Mouse (Mus musculus) retina, embryonic 14.5 days (tissue): Measurements from ENCODE around the gene Slc35f1.
A peak's percentile ranks its signal among the peaks of the same experiment; 100 is the strongest.

Source experiments
- DNase-seq: peaks from one replicate; pipeline ENCODE4 v3.0.0-alpha.2; 2015; ENCODE audit warnings: low spot score

The Slc35f1 gene

GRCm38 (mm10) chr10:52690334-52690991 is at the start of gene Slc35f1:
Slc35f1 (plus strand) TSS chr10:52690533.
- peak; percentile 93 for DNase-seq

DNA sequence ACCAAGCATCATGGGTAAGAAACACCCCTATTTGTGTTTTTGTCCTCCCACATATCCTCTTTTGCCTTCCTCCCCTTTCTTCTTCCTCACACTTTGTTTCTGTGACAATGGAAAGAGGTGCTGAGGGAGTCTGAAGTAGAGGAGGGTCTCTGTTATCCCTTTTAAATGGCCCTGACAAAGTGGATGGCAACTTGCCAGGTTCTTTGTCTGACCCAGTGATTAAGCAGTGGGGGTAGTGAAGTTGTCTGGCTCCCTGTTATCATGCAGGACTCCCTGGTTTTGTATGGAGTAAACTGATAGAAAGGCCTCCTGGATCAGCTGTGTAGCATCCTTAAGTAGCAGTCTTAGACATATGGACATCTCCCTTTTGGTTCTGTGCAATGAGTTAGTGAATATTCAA is 19.1 kb upstream of the Slc35f1 start:
- no peak for DNase-seq

- peak; percentile 71 for DNase-seq
Observed at GRCm38 (mm10) chr10:52690992-52691731, 829 bp downstream of the Slc35f1 start.

- DNase-seq = no peak
Observed at GRCm38 (mm10) chr10:52703688-52704087, 13.4 kb downstream of the Slc35f1 start.

DNA sequence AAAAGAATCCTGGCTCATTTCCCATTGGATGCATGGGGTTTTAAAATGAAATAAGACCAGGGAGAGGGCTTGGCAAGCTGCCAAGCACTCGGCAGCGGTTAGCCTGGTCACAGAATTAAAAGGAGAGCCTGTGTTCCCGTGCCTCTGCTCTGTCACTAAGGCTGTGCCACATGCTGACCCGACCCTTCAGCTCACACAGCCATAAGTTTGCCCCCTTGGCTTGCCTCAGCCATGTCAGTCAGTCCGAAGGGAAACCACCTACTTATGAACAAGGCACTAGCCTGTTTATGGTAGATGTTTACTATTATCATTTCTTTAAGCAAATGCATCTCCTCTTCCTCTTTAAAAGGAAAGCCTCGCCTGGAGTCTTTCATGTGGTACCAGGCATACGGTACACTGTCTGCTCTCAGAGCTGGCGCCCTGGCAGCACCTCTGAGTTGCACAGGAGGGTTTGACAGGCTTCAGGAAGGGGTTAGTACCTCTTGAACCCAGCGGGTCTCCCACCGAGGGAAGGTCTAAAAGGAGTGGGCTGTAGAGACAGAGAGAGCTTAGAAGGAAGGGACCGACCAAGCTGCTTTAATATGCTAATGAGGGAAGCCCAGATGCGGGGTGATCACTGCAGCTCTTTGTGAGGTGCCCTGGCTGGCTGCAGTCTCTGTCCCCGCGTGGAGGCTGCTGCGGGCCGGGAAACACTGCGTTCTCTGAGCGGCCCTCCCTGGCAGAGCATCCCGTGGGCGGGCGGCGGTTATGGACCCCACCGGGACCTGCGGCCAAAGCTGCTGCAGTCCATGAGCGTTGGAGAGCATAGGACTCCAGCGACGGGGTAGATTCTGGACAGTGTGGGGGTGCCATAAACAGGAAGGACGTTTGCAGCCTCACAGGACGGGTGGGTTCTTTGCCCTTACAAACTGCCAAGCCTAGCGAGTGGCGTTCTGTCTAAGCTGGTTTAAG is 14.0 kb downstream of the Slc35f1 start:
- DNase-seq = peak; percentile 68

DNA sequence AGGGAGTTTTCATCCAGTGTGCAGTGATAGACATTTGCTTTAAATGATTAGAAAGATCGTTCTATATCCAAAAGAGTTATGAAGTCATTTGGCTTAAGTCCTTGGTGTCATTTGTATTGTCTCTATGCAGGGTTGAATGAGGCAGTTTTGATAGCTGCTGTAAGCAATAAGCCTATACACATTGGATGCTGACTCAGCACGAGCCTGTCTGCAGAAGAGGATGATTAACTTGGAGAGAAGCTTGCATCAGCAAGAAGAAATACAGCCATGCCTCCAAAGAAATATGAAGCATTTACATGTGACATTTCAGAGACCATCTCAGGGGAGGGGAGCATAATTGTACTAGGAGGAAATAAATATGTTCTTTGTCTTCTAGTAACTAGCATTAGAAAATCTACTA is 19.1 kb downstream of the Slc35f1 start:
- no peak for DNase-seq

DNA sequence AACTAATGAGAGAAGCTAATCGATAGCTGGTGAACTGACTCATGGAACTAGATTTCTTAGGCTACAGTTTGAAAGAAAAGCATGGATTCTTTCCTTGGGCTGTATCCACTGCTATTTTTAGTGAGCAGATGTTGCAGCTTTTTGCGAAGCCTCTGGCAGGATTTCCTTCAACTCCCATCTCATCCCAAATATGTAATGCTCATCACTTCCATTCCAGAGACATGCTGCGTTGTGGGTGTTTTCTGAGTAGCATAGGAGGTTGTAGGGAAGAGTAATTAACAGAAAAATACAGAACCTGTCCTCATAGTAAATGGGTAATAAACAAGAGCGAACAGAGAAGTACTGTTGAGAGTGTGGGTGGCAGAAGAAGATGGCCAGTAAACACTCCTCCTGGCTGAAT is 21.8 kb downstream of the Slc35f1 start:
- DNase-seq = no peak

DNA sequence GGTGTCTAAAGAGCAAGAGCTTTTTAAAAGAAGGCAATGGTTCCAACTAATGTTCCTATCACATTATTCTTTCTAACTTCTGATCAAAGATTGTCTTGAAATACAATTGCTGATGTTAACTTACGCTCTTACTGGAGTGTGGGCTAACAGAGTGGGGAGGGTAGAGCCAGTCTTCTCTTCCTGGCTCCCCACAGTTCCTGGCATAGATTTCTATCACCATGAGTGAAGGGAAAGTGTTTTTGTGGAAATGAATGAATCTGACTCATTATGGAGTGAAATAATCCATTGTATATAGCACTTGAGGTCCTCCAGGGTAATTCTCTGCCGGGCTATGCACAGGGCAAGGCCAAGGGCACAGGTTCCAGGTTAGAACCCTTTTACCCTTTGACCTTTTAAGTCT is 24.2 kb downstream of the Slc35f1 start:
- DNase-seq = no peak

GRCm38 (mm10) chr10:52715146-52715545 is 24.8 kb downstream of the Slc35f1 start:
- no peak for DNase-seq

- DNase-seq = no peak
Observed at GRCm38 (mm10) chr10:52718199-52718917, 28.0 kb downstream of the Slc35f1 start.

DNA sequence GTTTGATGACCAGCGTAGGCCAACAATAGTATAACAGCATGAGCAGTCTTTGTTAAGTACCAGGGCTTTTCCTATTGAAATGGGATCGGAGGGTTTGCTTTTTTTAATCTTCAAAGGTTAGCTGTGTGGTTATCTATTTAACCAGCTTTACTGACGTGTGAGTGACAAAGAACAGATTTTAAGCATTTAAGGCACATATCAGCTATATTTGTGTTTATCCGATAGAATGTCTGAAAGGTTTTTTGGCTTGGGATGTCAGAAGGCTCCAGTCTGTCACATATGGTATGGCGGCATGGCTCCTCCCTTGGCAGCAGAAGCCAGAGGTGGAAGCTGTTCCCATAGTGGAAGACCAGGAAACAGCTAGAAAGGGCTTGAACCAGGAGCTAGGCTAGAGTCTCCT is 36.3 kb downstream of the Slc35f1 start:
- no peak for DNase-seq

GRCm38 (mm10) chr10:52742671-52743379 is 52.5 kb downstream of the Slc35f1 start:
- DNase-seq = peak; percentile 95

DNA sequence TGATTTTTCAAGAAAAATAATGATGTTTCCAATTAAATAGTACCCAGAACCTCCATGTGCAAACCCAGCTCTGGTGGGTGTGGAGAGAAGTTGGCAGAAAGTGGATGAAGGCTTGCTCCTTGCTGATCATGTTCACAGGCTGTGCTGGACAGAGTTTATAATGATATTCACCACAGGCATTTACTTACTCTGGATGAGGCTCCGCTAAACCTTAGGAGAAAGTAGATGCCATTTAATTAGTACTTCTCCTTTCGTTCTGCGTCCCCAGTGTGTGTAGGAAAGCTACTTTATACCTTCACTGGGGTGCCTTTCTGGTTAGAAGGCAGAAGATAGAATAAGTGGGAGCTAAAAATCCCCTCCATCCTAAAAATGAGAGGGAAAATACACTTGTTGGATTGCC is 53.5 kb downstream of the Slc35f1 start:
- no peak for DNase-seq

DNA sequence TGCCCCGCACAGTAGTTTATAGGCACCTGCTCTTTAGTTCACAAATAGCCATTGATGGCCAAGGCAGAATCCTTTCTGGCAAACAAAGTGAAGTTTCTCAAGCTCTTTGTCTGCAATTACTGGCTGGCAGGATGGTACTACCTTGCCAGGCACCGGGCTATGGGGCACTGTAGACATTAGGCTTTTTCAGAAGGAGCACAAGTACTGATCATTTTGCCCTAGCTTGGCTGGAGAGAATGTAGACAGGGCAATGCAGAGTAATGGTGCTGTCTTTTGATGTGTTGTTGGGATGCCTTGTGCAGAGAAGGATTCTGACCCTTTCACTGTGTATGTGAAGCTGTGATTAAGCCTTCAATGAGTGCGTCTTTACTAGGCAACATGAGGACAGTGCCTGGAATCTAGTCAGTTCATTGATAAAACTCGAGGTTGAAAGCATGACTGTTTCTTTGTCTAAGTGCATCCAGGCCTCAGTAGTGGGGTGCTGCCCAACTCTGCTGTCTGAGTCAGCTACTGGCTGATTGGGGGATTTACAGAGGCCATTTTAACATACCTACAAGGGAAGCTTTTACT is 57.8 kb downstream of the Slc35f1 start:
- DNase-seq = no peak

DNA sequence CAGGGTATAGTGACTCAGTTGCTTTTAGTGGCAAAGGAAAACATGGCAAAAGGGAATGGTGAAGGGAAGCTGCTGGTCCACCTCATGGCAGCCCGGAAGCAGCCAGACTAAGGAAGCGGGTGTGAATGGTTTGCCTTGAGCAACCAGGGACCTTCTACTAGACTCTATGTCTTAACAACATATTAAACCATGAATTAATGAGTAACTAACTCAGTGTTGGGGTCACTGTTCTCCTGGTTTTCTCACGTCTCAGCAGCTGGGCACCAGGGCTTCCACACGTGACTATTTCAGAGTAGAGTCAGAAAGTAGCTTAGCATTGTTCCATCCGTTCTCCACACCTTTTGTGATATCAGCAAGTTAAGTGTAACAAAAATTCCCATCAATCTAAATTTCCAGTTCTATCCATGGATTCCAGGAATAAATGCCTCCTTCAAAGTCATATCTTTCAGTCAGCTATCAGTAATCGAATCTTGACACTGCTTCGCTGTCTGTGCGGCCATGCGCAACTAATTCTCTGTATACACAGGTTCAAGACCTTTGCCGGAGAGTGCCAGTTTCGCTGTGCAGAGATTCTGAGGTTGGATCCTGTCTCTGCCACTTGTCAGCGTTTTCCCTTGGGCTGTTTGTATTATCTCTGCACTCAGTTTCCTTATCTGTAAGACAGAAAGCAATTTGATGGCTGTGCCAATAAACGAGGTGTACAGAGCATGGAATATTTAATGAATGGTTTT is 65.8 kb downstream of the Slc35f1 start:
- DNase-seq = peak; percentile 51

- peak; percentile 57 for DNase-seq
Observed at GRCm38 (mm10) chr10:52757496-52758260, 67.3 kb downstream of the Slc35f1 start.

GRCm38 (mm10) chr10:52758589-52758988 is 68.3 kb downstream of the Slc35f1 start:
- DNase-seq = peak; percentile 80

DNA sequence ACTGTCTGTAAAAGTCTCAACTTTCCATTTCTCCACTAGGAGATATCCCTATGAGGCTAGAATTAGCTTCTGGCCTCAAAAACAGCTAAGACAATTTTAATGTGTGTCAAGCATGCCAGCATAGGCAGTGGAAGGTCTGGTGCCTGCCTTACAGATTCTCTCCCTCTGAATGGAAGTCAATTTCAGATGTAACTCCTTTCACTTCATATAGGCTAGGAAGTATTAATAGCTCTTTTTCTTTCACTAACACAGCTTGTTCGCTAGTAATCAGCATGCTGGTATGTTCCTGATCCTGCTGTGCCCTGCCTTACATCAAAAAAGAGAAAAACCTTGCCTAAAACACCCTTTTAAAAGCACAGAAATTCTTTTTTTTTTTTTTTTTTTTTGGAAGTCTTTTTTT is 70.2 kb downstream of the Slc35f1 start:
- no peak for DNase-seq

DNA sequence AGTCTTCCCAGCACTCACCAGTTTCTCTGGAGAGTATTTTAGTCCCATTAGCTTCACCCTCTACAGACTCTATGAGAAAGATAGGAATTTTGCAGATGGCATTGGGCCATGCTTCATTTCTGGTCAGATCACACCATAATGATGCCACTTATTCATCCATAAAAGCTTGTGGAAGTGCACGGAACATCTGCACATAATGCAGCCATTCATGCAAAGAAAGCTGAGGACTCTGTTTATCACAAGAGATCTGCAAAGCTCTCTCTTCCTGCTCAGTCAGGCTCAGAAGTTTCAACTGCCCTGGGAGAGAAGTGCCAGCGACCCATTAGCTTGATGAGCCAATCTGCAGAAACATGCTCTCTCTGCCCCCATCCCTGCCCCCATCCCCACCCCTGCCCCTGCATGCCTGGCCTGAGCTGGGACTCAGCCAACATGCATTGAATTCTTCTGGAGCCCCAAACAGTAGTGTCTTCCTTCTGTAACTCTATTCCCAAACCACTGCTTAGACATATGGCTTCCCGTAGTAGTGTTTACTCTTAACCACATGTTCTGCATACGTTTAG is 89.7 kb downstream of the Slc35f1 start:
- DNase-seq = peak; percentile 47
